Mouse (Mus musculus): Measurements from ENCODE around the gene Rnf19b. TPM values are rescaled to one million over a fixed set of nuclear protein-coding genes. Genes with fewer than 3 reads are reported as not detected.

Rnf19b gene
- polyA plus RNA-seq, 1 experiment from 2014 or later, result 8.1 TPM

DNA sequence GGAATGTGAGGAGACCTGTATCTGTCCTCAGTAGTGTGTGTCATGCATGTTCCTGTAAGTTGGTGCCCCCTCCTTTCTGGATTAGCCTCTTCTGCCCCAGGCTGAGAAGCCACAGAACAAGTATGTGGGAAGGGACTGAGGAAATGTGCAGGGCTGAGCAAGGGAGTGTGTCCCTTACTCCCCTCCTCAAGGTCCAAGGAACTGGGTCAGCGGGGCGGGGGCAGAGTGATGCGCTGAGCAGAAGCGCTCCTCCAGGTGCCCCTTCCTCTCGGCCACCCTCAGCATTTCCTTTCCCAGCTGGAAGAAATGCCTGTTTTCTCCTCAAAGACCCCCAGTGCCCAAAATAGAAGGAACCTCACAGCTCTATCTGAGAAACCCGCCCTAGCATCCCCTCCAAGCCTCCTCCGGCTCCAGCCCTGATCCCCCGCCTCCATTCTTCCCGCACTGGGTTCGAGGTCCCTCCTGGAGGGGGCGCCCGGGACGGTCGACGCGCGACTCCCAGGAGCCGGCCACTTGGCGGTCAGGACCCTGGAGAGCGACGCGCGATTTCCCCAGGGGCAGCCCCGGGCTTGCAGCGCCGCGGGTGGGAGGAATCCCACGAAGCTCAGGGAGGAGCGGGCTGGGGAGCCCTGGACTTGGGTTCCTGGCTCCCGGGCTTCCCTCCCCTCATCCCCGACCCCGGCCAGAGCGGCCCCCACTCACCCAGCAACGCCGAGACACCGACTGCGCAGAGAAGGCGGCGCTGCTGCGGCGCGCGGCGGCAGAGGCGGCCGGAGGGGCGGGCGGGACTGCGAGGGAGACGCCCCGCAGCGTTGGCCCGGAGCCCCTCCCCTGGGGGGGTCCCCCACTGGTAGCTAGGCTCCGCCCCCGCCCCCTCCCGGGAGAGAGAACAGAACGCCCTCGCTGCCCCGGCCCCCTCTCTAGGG lies 62.7 kb downstream of the Rnf19b start:
- Histone ChIP-seq H3K27me3 (replicated peaks) (peaks cover 91% of the 10 kb centered on the region), H3K9me3 (replicated peaks) (no peaks in the 10 kb centered on the region), H3K4me1 (replicated peaks) (peaks cover 20% of the 10 kb centered on the region), H3K4me2 (peak overlapping the region; percentile 85), H3K4me3 (peak overlapping the region; percentile 46), H3K27ac (ENCODE audit: poor library complexity, severe bottlenecking) (no peak overlapping the region), H3K36me3 (no peaks in the 10 kb centered on the region), H3K9ac (no peak overlapping the region)
- ATAC-seq (ENCODE audit: insufficient number of reproducible peaks, low FRiP score), result peak; percentile 51
- 1% methylated on average over 51 of the region's 59 CpGs for WGBS

DNA sequence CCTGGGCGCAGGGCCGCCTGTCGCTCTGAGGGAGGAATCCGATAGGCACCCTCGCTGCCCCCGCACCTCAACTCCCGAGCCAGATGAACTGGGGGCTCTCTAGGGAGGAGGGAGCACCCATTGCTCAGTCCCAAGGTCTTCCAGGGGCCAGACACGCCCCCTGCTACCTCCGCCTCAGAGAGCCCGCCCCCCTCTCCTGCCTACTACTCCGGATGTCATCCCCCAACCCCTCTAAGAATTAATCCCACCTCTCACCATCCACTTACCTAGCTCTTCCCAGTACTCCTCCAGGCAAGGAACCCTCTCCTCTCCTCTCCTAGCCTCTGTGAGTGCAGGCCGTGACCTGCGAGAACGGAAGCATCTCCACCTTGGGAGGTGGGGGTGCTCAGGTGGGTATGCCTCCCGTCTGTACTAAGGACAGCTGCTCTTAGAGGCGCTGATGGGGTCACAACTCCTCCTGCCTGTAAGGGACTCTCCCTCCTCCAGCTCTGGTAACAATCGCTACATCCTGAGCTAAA lies 63.6 kb downstream of the Rnf19b start, which contains the start of gene Hpca:
Gene Hpca (minus strand): TSS at position 468 of the 518 bp plus-strand sequence.
- Histone ChIP-seq H3K4me2 (peak within 1 kb of the TSS; percentile 85), H3K9me3 (replicated peaks) (no peaks in the 10 kb centered on the region), H3K4me3 (peak within 1 kb of the TSS; percentile 46), H3K36me3 (no peaks in the 10 kb centered on the region), H3K4me1 (replicated peaks) (peaks cover 24% of the 10 kb centered on the region), H3K9ac (no peak within 1 kb of the TSS), H3K27ac (ENCODE audit: poor library complexity, severe bottlenecking) (no peak within 1 kb of the TSS), H3K27me3 (replicated peaks) (peaks cover 91% of the 10 kb centered on the region)
- under 1% methylated on average over 16 of the region's 17 CpGs for WGBS
- peak; percentile 27 for ATAC-seq (ENCODE audit: insufficient number of reproducible peaks, low FRiP score)

DNA sequence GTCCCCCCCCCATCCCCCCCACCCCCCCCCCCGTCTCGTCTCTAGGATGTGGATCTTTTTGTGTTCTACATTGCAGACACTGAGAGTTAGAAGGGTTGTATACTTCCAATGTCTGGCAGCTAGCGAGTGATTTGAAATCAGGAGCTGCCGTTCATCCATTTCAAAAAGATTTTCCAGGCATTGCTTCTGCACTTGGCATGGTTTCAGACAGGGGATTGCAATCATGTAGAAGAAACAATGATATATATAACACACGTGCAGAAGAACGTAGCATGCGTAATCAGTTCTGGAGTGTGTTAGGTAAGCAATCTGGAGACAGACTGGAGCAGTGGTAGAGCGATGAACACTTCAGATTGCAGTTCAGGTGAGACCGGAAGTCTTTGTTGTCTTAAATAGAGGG lies 64.0 kb downstream of the Rnf19b start:
- no peak overlapping the region for H3K4me3 ChIP-seq

DNA sequence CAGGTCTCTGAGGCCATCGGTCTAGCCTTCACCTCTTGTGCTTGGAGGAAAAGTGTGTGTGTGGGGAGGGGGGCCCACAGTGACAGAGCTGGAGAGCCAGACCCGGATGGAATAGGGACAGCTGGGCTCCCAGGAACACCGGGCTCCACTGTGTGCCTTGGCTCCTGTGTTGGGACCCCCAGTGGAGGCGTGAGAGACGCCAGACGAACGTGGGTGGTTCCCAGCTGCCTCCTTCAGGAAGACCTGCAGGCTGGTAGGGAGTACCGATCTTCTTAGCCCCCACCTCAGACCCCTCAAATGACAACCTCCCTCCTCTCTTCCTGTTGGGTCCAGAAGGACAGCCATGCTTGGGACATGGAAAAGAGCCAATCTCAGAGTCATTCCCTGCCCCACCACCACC lies 64.6 kb downstream of the Rnf19b start:
- WGBS, result 15% methylated on average over 8 of the region's 8 CpGs
- H3K9me3 ChIP-seq (replicated peaks), result no peaks in the 10 kb centered on the region
- H3K4me3 ChIP-seq, result no peak overlapping the region
- H3K4me2 ChIP-seq, result no peak overlapping the region
- peaks cover 24% of the 10 kb centered on the region for H3K4me1 ChIP-seq (replicated peaks)
- no peak for ATAC-seq (ENCODE audit: insufficient number of reproducible peaks, low FRiP score)
- H3K9ac ChIP-seq, result no peak overlapping the region
- H3K27ac ChIP-seq (ENCODE audit: poor library complexity, severe bottlenecking), result no peak overlapping the region
- peaks cover 86% of the 10 kb centered on the region for H3K27me3 ChIP-seq (replicated peaks)
- H3K36me3 ChIP-seq, result no peaks in the 10 kb centered on the region

More for the DNA sequence above, 64.0 kb downstream of the Rnf19b start:
- no peak for ATAC-seq (ENCODE audit: insufficient number of reproducible peaks, low FRiP score)
- Histone ChIP-seq H3K27me3 (replicated peaks) (peaks cover 88% of the 10 kb centered on the region), H3K9me3 (replicated peaks) (no peaks in the 10 kb centered on the region), H3K27ac (ENCODE audit: poor library complexity, severe bottlenecking) (no peak overlapping the region), H3K4me2 (no peak overlapping the region), H3K36me3 (no peaks in the 10 kb centered on the region), H3K4me1 (replicated peaks) (peaks cover 24% of the 10 kb centered on the region), H3K9ac (no peak overlapping the region)
- WGBS, result 27% methylated on average over 9 of the region's 9 CpGs

DNA sequence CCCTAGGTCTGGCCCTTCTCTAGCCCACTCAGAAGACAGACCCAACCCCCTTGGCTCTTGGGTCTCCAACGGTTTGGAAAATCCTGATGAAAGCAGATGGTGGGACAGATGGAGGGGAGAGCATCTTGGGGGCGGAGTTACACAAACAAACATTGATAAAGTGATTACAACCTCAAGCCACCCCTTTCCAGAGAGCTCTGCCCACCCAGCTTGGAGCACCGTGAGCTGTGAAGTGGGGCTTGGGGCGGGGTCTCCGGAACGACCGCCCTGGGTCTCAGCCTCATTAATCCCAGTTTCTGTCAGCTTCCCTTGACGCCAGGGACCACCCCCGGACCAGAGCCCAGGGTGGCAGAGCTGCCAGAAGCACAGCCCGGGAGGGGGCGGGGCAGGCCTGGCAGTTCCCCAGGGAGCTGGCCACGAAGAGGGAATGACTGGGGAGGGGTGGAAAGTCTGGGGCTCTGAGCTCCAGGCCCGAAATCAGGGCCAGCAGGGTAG lies 66.6 kb downstream of the Rnf19b start:
- H3K36me3 ChIP-seq, result no peaks in the 10 kb centered on the region
- H3K4me1 ChIP-seq (replicated peaks), result peaks cover 29% of the 10 kb centered on the region
- no peak for ATAC-seq (ENCODE audit: insufficient number of reproducible peaks, low FRiP score)
- no peak overlapping the region for H3K4me2 ChIP-seq
- H3K27me3 ChIP-seq (replicated peaks), result peaks cover 84% of the 10 kb centered on the region
- no peak overlapping the region for H3K4me3 ChIP-seq
- WGBS, result 5% methylated on average over 13 of the region's 13 CpGs
- H3K9ac ChIP-seq, result no peak overlapping the region
- no peak overlapping the region for H3K27ac ChIP-seq (ENCODE audit: poor library complexity, severe bottlenecking)
- no peaks in the 10 kb centered on the region for H3K9me3 ChIP-seq (replicated peaks)

DNA sequence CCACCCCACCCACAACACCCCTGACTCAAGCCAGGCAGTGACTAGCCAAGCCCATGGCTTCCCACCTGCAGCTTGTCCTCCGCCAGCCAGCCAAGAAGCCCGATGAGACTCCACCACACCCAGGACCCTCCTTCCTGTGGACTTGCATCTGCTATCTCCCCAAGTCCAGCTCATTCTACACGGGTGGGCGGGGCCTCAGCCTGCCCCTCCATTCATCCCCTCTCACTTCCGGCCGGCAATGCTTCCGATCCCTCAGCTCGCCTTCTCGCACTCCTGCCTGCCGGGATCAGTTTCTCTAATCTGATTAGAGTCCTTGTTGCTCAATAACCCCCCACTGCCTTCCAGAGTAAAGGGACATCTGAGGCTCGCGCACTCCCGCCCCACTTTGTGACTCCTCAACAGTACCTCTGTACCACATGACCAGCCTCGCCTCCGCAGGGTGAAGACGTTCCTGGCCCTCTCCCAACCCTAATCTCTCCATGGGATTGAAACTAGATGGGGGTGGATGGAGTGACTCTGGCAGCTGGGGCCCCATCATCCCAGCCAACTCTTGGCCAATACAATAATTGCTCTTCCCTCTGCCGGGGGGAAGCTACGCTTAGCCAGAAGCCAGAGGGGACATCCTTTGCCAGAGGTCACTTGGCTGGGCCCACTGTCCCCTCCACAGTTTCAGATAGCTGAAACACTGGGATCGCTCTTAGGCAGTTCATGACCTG lies 67.8 kb downstream of the Rnf19b start:
- 10% methylated on average over 19 of the region's 19 CpGs for WGBS

DNA sequence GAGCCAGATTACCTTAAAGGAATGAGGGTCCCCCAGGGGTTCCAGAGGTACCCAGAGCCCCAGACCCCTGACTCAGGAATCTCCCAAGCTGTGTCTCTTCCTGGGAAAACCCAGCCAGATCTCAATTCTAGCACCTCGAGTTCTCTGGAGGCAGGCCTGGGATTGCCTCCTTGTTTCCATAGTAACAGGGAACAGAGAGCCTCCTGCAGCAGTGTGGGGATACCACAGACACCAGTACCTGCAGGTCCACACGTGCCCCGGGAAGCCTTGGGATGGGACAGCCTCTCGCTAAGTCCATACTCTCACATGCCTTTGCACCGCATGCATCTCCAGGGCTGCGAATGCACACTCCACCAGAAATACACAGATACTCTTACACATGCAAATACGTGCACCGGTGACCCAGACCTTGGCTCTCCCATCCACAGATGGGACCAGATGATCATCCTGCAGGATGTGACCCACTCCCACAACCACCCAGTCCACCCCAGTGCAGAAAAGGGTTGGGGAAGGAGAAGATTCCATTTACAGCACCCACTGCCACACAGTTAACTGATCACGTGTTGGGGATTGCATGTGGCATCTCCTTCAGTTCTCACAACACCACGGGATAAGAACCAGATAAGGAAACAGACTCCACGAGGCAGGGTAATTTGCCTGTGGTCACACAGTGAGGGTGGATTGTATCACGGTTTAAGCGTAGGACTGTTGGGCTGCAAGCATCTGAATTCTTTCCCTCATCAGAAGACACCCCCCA lies 70.7 kb downstream of the Rnf19b start:
- no peak overlapping the region for H3K4me2 ChIP-seq
- H3K9ac ChIP-seq, result no peak overlapping the region
- no peaks in the 10 kb centered on the region for H3K9me3 ChIP-seq (replicated peaks)
- no peak overlapping the region for H3K27ac ChIP-seq (ENCODE audit: poor library complexity, severe bottlenecking)
- H3K4me3 ChIP-seq, result no peak overlapping the region
- H3K36me3 ChIP-seq, result no peaks in the 10 kb centered on the region
- H3K4me1 ChIP-seq (replicated peaks), result peaks cover 35% of the 10 kb centered on the region
- ATAC-seq (ENCODE audit: insufficient number of reproducible peaks, low FRiP score), result no peak
- WGBS, result 48% methylated on average over 13 of the region's 13 CpGs
- peaks cover 68% of the 10 kb centered on the region for H3K27me3 ChIP-seq (replicated peaks)

More for the DNA sequence above, 67.8 kb downstream of the Rnf19b start:
- no peak for ATAC-seq (ENCODE audit: insufficient number of reproducible peaks, low FRiP score)
- H3K4me2 ChIP-seq, result peak overlapping the region; percentile 45
- H3K4me3 ChIP-seq, result peak overlapping the region; percentile 25
- peaks cover 40% of the 10 kb centered on the region for H3K4me1 ChIP-seq (replicated peaks)
- no peaks in the 10 kb centered on the region for H3K36me3 ChIP-seq
- H3K27me3 ChIP-seq (replicated peaks), result peaks cover 80% of the 10 kb centered on the region
- H3K9me3 ChIP-seq (replicated peaks), result no peaks in the 10 kb centered on the region
- no peak overlapping the region for H3K27ac ChIP-seq (ENCODE audit: poor library complexity, severe bottlenecking)
- H3K9ac ChIP-seq, result no peak overlapping the region

DNA sequence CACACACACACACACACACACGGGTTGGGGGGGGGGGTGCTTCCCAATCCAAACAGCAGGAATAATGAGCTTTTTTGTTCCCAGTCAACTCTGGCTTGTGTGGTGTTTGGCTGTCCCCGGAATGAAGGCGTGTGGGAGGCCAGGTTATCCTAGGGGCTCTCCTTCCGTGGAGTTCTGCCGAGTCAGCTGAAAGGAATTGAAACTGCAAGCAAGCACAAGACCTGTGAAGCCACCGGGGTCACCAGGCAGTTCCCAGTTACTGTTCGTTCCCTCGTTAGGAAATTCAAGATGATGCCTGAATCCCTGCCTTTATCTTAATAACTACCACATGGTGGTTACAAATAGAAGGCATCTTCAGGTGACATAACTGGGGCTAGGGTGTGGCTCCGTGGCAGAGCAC lies 71.3 kb downstream of the Rnf19b start:
- Histone ChIP-seq H3K9me3 (replicated peaks) (no peaks in the 10 kb centered on the region), H3K4me2 (no peak overlapping the region), H3K4me1 (replicated peaks) (peaks cover 35% of the 10 kb centered on the region), H3K36me3 (no peaks in the 10 kb centered on the region), H3K4me3 (no peak overlapping the region), H3K27me3 (replicated peaks) (peaks cover 62% of the 10 kb centered on the region), H3K27ac (ENCODE audit: poor library complexity, severe bottlenecking) (no peak overlapping the region), H3K9ac (no peak overlapping the region)
- no peak for ATAC-seq (ENCODE audit: insufficient number of reproducible peaks, low FRiP score)
- WGBS, result 49% methylated on average over 9 of the region's 9 CpGs

DNA sequence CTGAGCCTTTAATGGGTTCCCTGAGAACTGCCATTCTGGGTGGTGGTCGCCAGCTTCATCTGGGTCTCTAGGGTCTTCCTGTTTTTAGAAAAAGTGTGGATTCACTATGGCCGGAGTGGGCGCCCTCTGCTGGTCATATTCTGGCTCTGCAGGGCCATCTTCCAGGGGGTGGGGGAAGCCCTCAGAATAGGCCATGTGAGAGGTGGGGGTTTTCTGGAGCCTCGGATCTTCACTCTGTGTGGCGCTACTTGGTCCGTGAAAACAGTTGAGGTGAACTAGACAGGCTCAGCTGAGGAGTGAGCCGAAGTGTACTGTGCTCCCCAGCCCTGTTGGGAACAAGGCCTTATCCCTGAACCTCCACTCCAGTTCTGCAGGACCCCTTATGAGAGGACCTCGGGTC lies 72.1 kb downstream of the Rnf19b start:
- Histone ChIP-seq H3K4me2 (peak overlapping the region; percentile 61), H3K27ac (ENCODE audit: poor library complexity, severe bottlenecking) (no peak overlapping the region), H3K9ac (0 out of 2 replicates have a peak overlapping the region, but pooled peaks have one; percentile 32), H3K9me3 (replicated peaks) (no peaks in the 10 kb centered on the region), H3K4me3 (peak overlapping the region; percentile 25; the same call in 1 of the 2 replicates), H3K4me1 (replicated peaks) (peaks cover 37% of the 10 kb centered on the region), H3K27me3 (replicated peaks) (peaks cover 57% of the 10 kb centered on the region), H3K36me3 (no peaks in the 10 kb centered on the region)
- 2% methylated on average over 8 of the region's 8 CpGs for WGBS
- ATAC-seq (ENCODE audit: insufficient number of reproducible peaks, low FRiP score), result peak; percentile 35; the same call in 1 of the 2 replicates

DNA sequence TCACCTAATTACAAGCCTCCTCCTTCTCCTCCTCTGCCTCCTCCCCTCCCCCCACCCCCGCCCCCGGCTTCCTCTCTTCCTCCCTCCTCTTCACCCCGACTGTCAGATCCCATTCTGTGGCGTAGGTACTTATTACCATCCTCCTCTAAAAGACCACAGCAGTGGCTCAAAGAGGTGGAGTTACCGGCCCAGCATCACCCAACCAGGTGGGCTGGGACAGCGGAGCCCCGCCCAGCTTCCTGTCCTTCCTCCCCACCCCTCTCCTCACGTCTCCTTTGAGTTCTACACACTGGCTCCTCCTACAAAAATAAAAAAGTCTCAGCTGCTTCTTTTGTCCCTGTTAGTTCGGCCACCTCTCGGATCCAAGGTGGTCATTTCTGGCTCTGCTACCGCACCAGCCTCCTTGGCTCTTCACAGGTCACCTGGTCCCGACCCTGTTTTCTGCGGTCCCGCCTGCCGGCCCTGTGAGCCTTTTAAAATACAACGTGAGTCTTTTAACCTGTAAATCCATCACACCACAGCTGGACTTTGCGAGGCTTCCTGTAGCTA lies 72.8 kb downstream of the Rnf19b start:
- 5% methylated on average over 17 of the region's 17 CpGs for WGBS
- Histone ChIP-seq H3K9me3 (replicated peaks) (no peaks in the 10 kb centered on the region), H3K4me1 (replicated peaks) (peaks cover 32% of the 10 kb centered on the region), H3K27ac (ENCODE audit: poor library complexity, severe bottlenecking) (no peak overlapping the region), H3K36me3 (no peaks in the 10 kb centered on the region), H3K27me3 (replicated peaks) (peaks cover 57% of the 10 kb centered on the region), H3K9ac (0 out of 2 replicates have a peak overlapping the region, but pooled peaks have one; percentile 45), H3K4me3 (peak overlapping the region; percentile 25), H3K4me2 (peak overlapping the region; percentile 61)
- no peak for ATAC-seq (ENCODE audit: insufficient number of reproducible peaks, low FRiP score)

Measured in heart, embryonic 12.5 days (tissue).